ENCODE assay signal across 15 mouse cellular contexts in genomic region chr8:46137843-46138596, GRCm38 (mm10). TPM values are rescaled to one million over a fixed set of nuclear protein-coding genes. Genes with fewer than 3 reads are reported as not detected.
DNase-seq lines count a peak whose midpoint lies in the region; TF ChIP-seq lines count a peak whose summit lies in the region.
"Had no signal": no experiment of that assay in that cellular context is flagged by ENCODE, and none has a peak within 500 bp of the region (broad histone marks: within the 10 kb centered on the region; RNA-seq: fewer than 3 reads in every experiment).

No protein-coding gene starts in this region.

- DNase-seq in adrenal gland, postnatal 36 days, result peak; percentile 16 to 20
- no peak for DNase-seq in adrenal gland, postnatal 10 days
- DNase-seq in right cerebral cortex, adult 18-20 months, result peak; percentile 63
- DNase-seq in right cerebral cortex, postnatal 36 days (ENCODE audit: low spot score in 2 of 2), result no peak
- peak; percentile 13 for DNase-seq in lung, postnatal 10 days
- DNase-seq in yolk sac, embryonic 10.5 days (ENCODE audit: low spot score), result no peak
- no peak for DNase-seq in cerebellum, postnatal 25 days
- DNase-seq: gastrocnemius, postnatal 25 days; heart, postnatal 4 days; thymus, postnatal 4 days had no signal

- no peaks in the 10 kb centered on the region for H3K27me3 ChIP-seq in small intestine, adult 2 months (ENCODE audit: control insufficient read depth, insufficient read depth, low read length)
- H3K27me3 ChIP-seq: embryonic facial prominence, embryonic 13.5 days; limb, embryonic 15.5 days; neural tube, embryonic 12.5 days had no signal

- H3K4me3 ChIP-seq in small intestine, adult 2 months (ENCODE audit: low read depth, low read length), result no peak overlapping the region
- H3K4me3 ChIP-seq: embryonic facial prominence, embryonic 13.5 days; limb, embryonic 15.5 days; neural tube, embryonic 12.5 days had no signal

- 0 out of 2 replicates have a peak overlapping the region, but pooled peaks have one; percentile 26 for H3K27ac ChIP-seq in small intestine, adult 2 months (ENCODE audit: insufficient read depth, low read depth, low read length)
- H3K27ac ChIP-seq: embryonic facial prominence, embryonic 13.5 days; kidney, postnatal 0 days; limb, embryonic 15.5 days; neural tube, embryonic 12.5 days had no signal

- no peak for TF ChIP-seq POLR2A in small intestine, adult 2 months (IDR thresholded peaks at IDR 0.05; ENCODE audit: low read depth, low read length)

- WGBS in small intestine, adult 2 months, result 70% methylated on average over 10 of the region's 10 CpGs

- peaks cover 3% of the 10 kb centered on the region for H3K36me3 ChIP-seq in small intestine, adult 2 months (ENCODE audit: control insufficient read depth, insufficient read depth, low read length)
- H3K36me3 ChIP-seq: embryonic facial prominence, embryonic 13.5 days had no signal

- H3K4me1 ChIP-seq in small intestine, adult 2 months (ENCODE audit: control insufficient read depth, insufficient read depth, insufficient read length, low read length), result peaks cover 23% of the 10 kb centered on the region
- H3K4me1 ChIP-seq: limb, embryonic 15.5 days; neural tube, embryonic 12.5 days had no signal

- no peak for TF ChIP-seq CTCF in small intestine, adult 2 months (IDR thresholded peaks at IDR 0.05; ENCODE audit: extremely low read depth, insufficient read length, insufficient replicate concordance, low read depth, low read length)

RNA-seq across cellular contexts. Expression of gene Cfap97, which starts 13.6 kb away (rescaled TPM):
- total RNA-seq in adrenal gland, postnatal 36 days (2021), result 10 to 100 TPM; 16.3 to 22.1 TPM
- 10 to 100 TPM; 16.7 to 21.2 TPM for total RNA-seq in adrenal gland, postnatal 10 days (2021)
- polyA plus RNA-seq in small intestine, adult 2 months (2012; rRNA removed), result 0.71 and 1.7 TPM in 2 replicates

RNA-seq across cellular contexts. Expression of gene Snx25, which starts 13.9 kb away (rescaled TPM):
- total RNA-seq in adrenal gland, postnatal 36 days (2021), result 10 to 100 TPM; 17.7 to 18.2 TPM
- 10 to 100 TPM; 17.0 to 18.7 TPM for total RNA-seq in adrenal gland, postnatal 10 days (2021)
- 4.8 and 10.9 TPM in 2 replicates for polyA plus RNA-seq in small intestine, adult 2 months (2012; rRNA removed)

Comparison
In these comparisons a context has a peak if more than half of its experiments do, and no peak if none do; other contexts are left out.
1. DNase-seq: peak in adrenal gland, postnatal 36 days (2 of 2), right cerebral cortex, adult 18-20 months (single experiment) and lung, postnatal 10 days (single experiment); none in adrenal gland, postnatal 10 days (single experiment), right cerebral cortex, postnatal 36 days (0 of 2), yolk sac, embryonic 10.5 days (single experiment) and cerebellum, postnatal 25 days (0 of 2).